Mouse (Mus musculus): ENCODE data around the gene Gm8909. TPM values are rescaled to one million over a fixed set of nuclear protein-coding genes. Genes with fewer than 3 reads are reported as not detected.
"Not testable (repeated sequence)": the region's sequence is repeated elsewhere in the genome, so short reads cannot be mapped to it uniquely, and the experiment has no call there.

Gm8909 gene
- polyA plus RNA-seq, 2 experiments: not detected

DNA sequence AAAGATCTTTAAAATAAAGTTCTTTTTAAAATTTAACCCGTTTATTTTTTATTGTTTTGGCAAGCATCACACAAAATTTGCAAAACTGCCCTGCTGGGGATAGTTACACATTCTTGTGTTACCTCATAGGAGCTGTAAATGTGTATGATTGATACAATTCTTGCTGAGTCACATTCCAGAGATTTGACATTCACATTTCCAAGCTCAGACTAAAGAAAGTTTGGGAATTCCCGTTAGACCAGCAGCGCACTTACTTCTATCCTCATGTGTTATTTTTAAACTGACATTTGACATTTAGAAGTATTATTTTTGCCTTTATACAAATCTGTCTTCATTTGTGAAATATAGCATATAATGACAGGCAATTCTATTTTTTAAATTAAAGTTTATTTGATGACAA lies 44.2 kb downstream of the Gm8909 start:
- WGBS (ENCODE audit: insufficient replicate concordance): 57% methylated on average over 3 of the region's 3 CpGs
- not testable (repeated sequence) for ATAC-seq (ENCODE audit: insufficient read depth); H3K9ac ChIP-seq (replicated peaks); H3K9me3 ChIP-seq (ENCODE audit: control insufficient read depth, low read length); H3K36me3 ChIP-seq (replicated peaks; ENCODE audit: control insufficient read depth, insufficient read depth, low read depth); H3K27ac ChIP-seq; DNase-seq (ENCODE audit: low read depth in 3 of 3, low spot score in 3 of 3); H3K27me3 ChIP-seq (ENCODE audit: control insufficient read depth, insufficient read depth, low read length); H3K4me1 ChIP-seq (replicated peaks; ENCODE audit: control insufficient read depth in 2 of 2, insufficient read depth in 2 of 2, low read length in 1 of 2); H3K4me2 ChIP-seq (ENCODE audit: low read depth); H3K4me3 ChIP-seq (ENCODE audit: insufficient read depth in 1 of 2, low read depth in 2 of 2, low read length in 2 of 2)

DNA sequence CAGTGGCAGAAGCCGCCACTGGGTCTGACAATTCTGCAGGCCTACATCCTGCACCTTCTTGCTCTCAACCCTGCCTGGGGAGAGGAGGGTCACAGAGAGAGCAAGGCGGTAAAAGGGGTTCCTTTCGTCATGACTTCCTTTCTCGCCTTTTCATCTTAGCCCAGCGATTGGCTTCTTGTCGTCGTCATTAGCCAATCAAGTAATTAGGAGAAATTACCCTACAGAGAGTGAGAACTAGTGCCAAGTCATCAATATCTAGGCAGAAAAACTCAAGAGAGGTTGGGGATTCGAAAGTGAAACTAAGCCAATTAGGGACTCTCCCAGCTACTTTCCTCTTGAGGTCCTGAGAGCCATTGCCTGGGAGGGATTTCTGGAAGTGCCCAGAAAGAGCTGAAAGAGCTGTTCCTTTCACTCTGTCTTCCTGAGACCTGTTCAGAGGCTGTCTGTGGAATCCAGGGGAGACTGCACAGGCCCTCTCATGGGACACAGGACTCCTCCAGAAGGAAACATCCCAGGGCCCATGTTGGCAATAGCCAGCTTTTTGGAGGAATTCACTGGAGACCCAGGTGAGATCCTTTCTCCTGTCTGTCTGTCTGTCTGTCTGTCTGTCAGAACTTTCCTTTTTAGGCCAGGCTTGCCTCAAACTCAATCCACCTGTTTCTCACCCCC lies 46.9 kb downstream of the Gm8909 start, which contains the start of gene Gm19684:
Gene Gm19684 (plus strand): TSS at position 327 of the 669 bp plus-strand sequence.
- H3K36me3 ChIP-seq (replicated peaks; ENCODE audit: control insufficient read depth, insufficient read depth, low read depth); H3K9ac ChIP-seq (replicated peaks); H3K27me3 ChIP-seq (ENCODE audit: control insufficient read depth, insufficient read depth, low read length); H3K27ac ChIP-seq; H3K4me3 ChIP-seq (ENCODE audit: insufficient read depth in 1 of 2, low read depth in 2 of 2, low read length in 2 of 2); H3K4me1 ChIP-seq (replicated peaks; ENCODE audit: control insufficient read depth in 2 of 2, insufficient read depth in 2 of 2, low read length in 1 of 2); H3K9me3 ChIP-seq (ENCODE audit: control insufficient read depth, low read length): not testable (repeated sequence)
- peak within 1 kb of the TSS; percentile 24 for H3K4me2 ChIP-seq (ENCODE audit: low read depth)
- DNase-seq (ENCODE audit: low read depth in 3 of 3, low spot score in 3 of 3) (peak; percentile 22 to 46 (median 22)), ATAC-seq (ENCODE audit: insufficient read depth) (peak; percentile 43; the same call in 1 of the 2 replicates)
- 5% methylated on average over 8 of the region's 8 CpGs for WGBS (ENCODE audit: insufficient replicate concordance)

DNA sequence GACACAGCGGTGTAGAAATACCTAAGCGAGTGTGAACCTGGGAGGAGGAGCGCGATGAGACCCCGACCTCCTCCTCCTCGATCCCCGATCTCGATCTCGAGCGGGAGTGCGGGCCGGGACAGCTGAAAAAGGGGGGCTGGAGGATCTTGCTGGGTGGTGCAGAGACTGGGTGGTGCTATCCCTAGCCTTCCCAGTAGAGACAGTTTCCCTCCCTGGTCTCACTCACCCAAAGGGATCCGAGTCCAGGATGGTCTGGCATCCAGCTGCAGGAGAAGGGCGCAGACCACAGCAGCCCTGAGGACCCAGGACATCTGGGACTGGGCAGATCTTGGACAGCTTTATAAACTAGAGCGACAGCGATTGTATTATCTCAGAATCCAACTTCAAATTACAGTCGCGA lies 47.5 kb downstream of the Gm8909 start:
- H3K27me3 ChIP-seq (ENCODE audit: control insufficient read depth, insufficient read depth, low read length); H3K4me3 ChIP-seq (ENCODE audit: insufficient read depth in 1 of 2, low read depth in 2 of 2, low read length in 2 of 2); DNase-seq (ENCODE audit: low read depth in 3 of 3, low spot score in 3 of 3); H3K36me3 ChIP-seq (replicated peaks; ENCODE audit: control insufficient read depth, insufficient read depth, low read depth); ATAC-seq (ENCODE audit: insufficient read depth); H3K27ac ChIP-seq; H3K9ac ChIP-seq (replicated peaks); H3K9me3 ChIP-seq (ENCODE audit: control insufficient read depth, low read length); H3K4me1 ChIP-seq (replicated peaks; ENCODE audit: control insufficient read depth in 2 of 2, insufficient read depth in 2 of 2, low read length in 1 of 2): not testable (repeated sequence)
- 23% methylated on average over 17 of the region's 18 CpGs for WGBS (ENCODE audit: insufficient replicate concordance)
- peak overlapping the region; percentile 24; the same call in 1 of the 2 replicates for H3K4me2 ChIP-seq (ENCODE audit: low read depth)

DNA sequence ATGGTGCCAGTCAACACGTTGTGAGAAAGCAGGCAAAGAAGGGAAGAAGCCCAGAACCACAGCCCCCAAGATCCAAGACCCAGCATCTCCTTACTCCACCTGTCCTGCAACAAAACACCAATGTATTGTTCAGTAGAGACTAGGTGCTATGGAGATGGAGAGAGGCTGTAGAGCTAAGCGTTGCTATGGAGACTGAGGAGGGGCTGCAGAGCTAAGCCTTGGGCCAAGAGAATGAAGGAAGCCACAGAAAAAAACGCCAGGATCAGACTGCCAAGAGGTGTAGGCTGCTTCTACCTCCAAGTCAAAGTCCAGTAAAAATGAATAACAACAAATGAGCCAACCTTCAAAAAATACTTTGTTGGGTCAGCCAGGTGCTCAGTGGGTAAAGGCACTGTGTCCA lies 51.8 kb downstream of the Gm8909 start:
- not testable (repeated sequence) for ATAC-seq (ENCODE audit: insufficient read depth); H3K4me2 ChIP-seq (ENCODE audit: low read depth); H3K27ac ChIP-seq; H3K36me3 ChIP-seq (replicated peaks; ENCODE audit: control insufficient read depth, insufficient read depth, low read depth); H3K27me3 ChIP-seq (ENCODE audit: control insufficient read depth, insufficient read depth, low read length); H3K9me3 ChIP-seq (ENCODE audit: control insufficient read depth, low read length); H3K9ac ChIP-seq (replicated peaks); H3K4me3 ChIP-seq (ENCODE audit: insufficient read depth in 1 of 2, low read depth in 2 of 2, low read length in 2 of 2); DNase-seq (ENCODE audit: low read depth in 3 of 3, low spot score in 3 of 3); H3K4me1 ChIP-seq (replicated peaks; ENCODE audit: control insufficient read depth in 2 of 2, insufficient read depth in 2 of 2, low read length in 1 of 2)
- whole genome bisulfite sequencing (ENCODE audit: insufficient replicate concordance): 18% methylated on average over 3 of the region's 3 CpGs

Other genes starting within 250 kb of the Gm8909 start
- 35.7 and 49.0 TPM in 2 replicates for gene Abcf1, start 198.8 kb downstream of the Gm8909 start, polyA plus RNA-seq (2012; rRNA removed)
- 39.0 and 49.1 TPM in 2 replicates for gene Abcf1, start 198.8 kb downstream of the Gm8909 start, polyA plus RNA-seq (2014; fragmentation: Nextera tagmentation; extraction: Ambion mirVana)
- gene Gnl1, start 188.7 kb downstream of the Gm8909 start, polyA plus RNA-seq (2012; rRNA removed): 3.9 and 5.2 TPM in 2 replicates
- 4.4 and 5.6 TPM in 2 replicates for gene Gnl1, start 188.7 kb downstream of the Gm8909 start, polyA plus RNA-seq (2014; fragmentation: Nextera tagmentation; extraction: Ambion mirVana)
- gene Prr3, start 188.3 kb downstream of the Gm8909 start, polyA plus RNA-seq (2012; rRNA removed): 5.5 and 6.3 TPM in 2 replicates
- gene Prr3, start 188.3 kb downstream of the Gm8909 start, polyA plus RNA-seq (2014; fragmentation: Nextera tagmentation; extraction: Ambion mirVana): 3.5 and 4.5 TPM in 2 replicates
- 3.2 and 4.3 TPM in 2 replicates for gene H2-T24, start 148.0 kb downstream of the Gm8909 start, polyA plus RNA-seq (2012; rRNA removed)
- gene H2-T24, start 148.0 kb downstream of the Gm8909 start, polyA plus RNA-seq (2014; fragmentation: Nextera tagmentation; extraction: Ambion mirVana): 3.7 and 4.0 TPM in 2 replicates
- 24.3 and 29.1 TPM in 2 replicates for gene H2-T23, start 135.7 kb downstream of the Gm8909 start, polyA plus RNA-seq (2012; rRNA removed)
- gene H2-T23, start 135.7 kb downstream of the Gm8909 start, polyA plus RNA-seq (2014; fragmentation: Nextera tagmentation; extraction: Ambion mirVana): 25.5 and 28.8 TPM in 2 replicates
- gene H2-T22, start 125.8 kb downstream of the Gm8909 start, polyA plus RNA-seq (2012; rRNA removed): 6.8 and 7.9 TPM in 2 replicates
- gene H2-T22, start 125.8 kb downstream of the Gm8909 start, polyA plus RNA-seq (2014; fragmentation: Nextera tagmentation; extraction: Ambion mirVana): 9.8 and 10.6 TPM in 2 replicates
- gene Gm6034, start 125.6 kb downstream of the Gm8909 start, polyA plus RNA-seq (2012; rRNA removed): not detected in 2 replicates
- not detected in 2 replicates for gene Gm6034, start 125.6 kb downstream of the Gm8909 start, polyA plus RNA-seq (2014; fragmentation: Nextera tagmentation; extraction: Ambion mirVana)
- 0.03 TPM in 1 of 2 replicates, not detected in the other for gene Gm11127, start 110.2 kb downstream of the Gm8909 start, polyA plus RNA-seq (2012; rRNA removed)
- not detected in 2 replicates for gene Gm11127, start 110.2 kb downstream of the Gm8909 start, polyA plus RNA-seq (2014; fragmentation: Nextera tagmentation; extraction: Ambion mirVana)
- not detected in 2 replicates for gene Gm19684, start 46.9 kb downstream of the Gm8909 start, polyA plus RNA-seq (2012; rRNA removed)
- gene Gm19684, start 46.9 kb downstream of the Gm8909 start, polyA plus RNA-seq (2014; fragmentation: Nextera tagmentation; extraction: Ambion mirVana): not detected in 2 replicates
- gene Gm7030, start 39.1 kb downstream of the Gm8909 start, polyA plus RNA-seq (2012; rRNA removed): not detected in 2 replicates
- gene Gm7030, start 39.1 kb downstream of the Gm8909 start, polyA plus RNA-seq (2014; fragmentation: Nextera tagmentation; extraction: Ambion mirVana): not detected in 2 replicates
- gene H2-T3, start 21.8 kb upstream of the Gm8909 start, polyA plus RNA-seq (2012; rRNA removed): not detected in 2 replicates
- not detected in 2 replicates for gene H2-T3, start 21.8 kb upstream of the Gm8909 start, polyA plus RNA-seq (2014; fragmentation: Nextera tagmentation; extraction: Ambion mirVana)
- 40.1 and 51.8 TPM in 2 replicates for gene Rpp21, start 89.5 kb upstream of the Gm8909 start, polyA plus RNA-seq (2012; rRNA removed)
- 77.9 and 84.2 TPM in 2 replicates for gene Rpp21, start 89.5 kb upstream of the Gm8909 start, polyA plus RNA-seq (2014; fragmentation: Nextera tagmentation; extraction: Ambion mirVana)
- 8.0 and 11.0 TPM in 2 replicates for gene Trim39, start 103.7 kb upstream of the Gm8909 start, polyA plus RNA-seq (2012; rRNA removed)
- 3.2 and 3.4 TPM in 2 replicates for gene Trim39, start 103.7 kb upstream of the Gm8909 start, polyA plus RNA-seq (2014; fragmentation: Nextera tagmentation; extraction: Ambion mirVana)
- not detected in 2 replicates for gene H2-M10.2, start 118.0 kb upstream of the Gm8909 start, polyA plus RNA-seq (2012; rRNA removed)
- not detected in 2 replicates for gene H2-M10.2, start 118.0 kb upstream of the Gm8909 start, polyA plus RNA-seq (2014; fragmentation: Nextera tagmentation; extraction: Ambion mirVana)
- gene H2-M10.1, start 157.6 kb upstream of the Gm8909 start, polyA plus RNA-seq (2012; rRNA removed): not detected in 2 replicates
- not detected in 2 replicates for gene H2-M10.1, start 157.6 kb upstream of the Gm8909 start, polyA plus RNA-seq (2014; fragmentation: Nextera tagmentation; extraction: Ambion mirVana)
- gene H2-M10.3, start 199.9 kb upstream of the Gm8909 start, polyA plus RNA-seq (2012; rRNA removed): not detected in 2 replicates
- gene H2-M10.3, start 199.9 kb upstream of the Gm8909 start, polyA plus RNA-seq (2014; fragmentation: Nextera tagmentation; extraction: Ambion mirVana): not detected in 2 replicates